Mouse (Mus musculus): ENCODE measurements at regions not wholly inside any gene's neighbourhood (a gene's known extent, or its start where the extent isn't known, plus 50 kb on each side); places are given as distances from the start of the nearest gene placed in this dataset.

- no peak for TF ChIP-seq POLR2A (IDR thresholded peaks at IDR 0.05; ENCODE audit: insufficient read depth, low read length)
- TF ChIP-seq CTCF (IDR thresholded peaks at IDR 0.05; ENCODE audit: low read depth, low read length): no peak
Measured at GRCm38 (mm10) chrX:57869648-57870047, 152.9 kb upstream of the Zic3 start.

Data from ES-Bruce4 (cell line).